Mouse (Mus musculus): ENCODE data around the gene Gm10392.
A peak's percentile ranks its signal among the peaks of the same experiment; 100 is the strongest.
"Not testable (repeated sequence)": the region's sequence is repeated elsewhere in the genome, so short reads cannot be mapped to it uniquely, and the experiment has no call there.

Gm10392 gene

GRCm38 (mm10) chr11:77519043-77519442, at the start of gene Gm10392:
Gene Gm10392 (minus strand): TSS chr11:77519198.
- DNase-seq (ENCODE audit: low spot score), result no peak

- no peak for DNase-seq (ENCODE audit: low spot score)
Measured at GRCm38 (mm10) chr11:77545261-77545660, 26.3 kb upstream of the Gm10392 start.

- no peak for DNase-seq (ENCODE audit: low spot score)
Measured at GRCm38 (mm10) chr11:77532202-77532846, 13.3 kb upstream of the Gm10392 start.

DNA sequence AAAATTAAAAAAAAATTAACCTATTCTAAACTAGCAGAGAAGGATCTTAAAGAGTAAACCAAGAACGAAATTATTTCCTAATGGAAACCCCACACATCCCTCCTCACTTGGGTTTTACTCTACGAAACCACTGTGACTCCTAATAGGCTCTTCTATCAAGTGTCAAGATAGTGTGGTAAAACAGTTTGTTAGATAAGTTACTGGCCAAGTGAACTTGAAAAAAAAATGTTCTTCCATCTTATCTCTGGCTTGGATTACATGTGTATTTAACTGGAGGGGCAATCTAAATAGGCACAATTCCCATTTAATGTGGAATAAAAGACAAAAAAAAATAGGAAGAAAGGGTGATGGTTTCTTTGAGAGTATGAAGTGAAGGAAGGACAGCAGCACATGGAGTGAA, 11.9 kb upstream of the Gm10392 start:
- DNase-seq (ENCODE audit: low spot score), result no peak

GRCm38 (mm10) chr11:77529644-77530043, 10.6 kb upstream of the Gm10392 start:
- no peak for DNase-seq (ENCODE audit: low spot score)

GRCm38 (mm10) chr11:77528420-77528819, 9.4 kb upstream of the Gm10392 start:
- not testable (repeated sequence) for DNase-seq (ENCODE audit: low spot score)

- no peak for DNase-seq (ENCODE audit: low spot score)
Measured at GRCm38 (mm10) chr11:77525804-77526486, 6.9 kb upstream of the Gm10392 start.

DNA sequence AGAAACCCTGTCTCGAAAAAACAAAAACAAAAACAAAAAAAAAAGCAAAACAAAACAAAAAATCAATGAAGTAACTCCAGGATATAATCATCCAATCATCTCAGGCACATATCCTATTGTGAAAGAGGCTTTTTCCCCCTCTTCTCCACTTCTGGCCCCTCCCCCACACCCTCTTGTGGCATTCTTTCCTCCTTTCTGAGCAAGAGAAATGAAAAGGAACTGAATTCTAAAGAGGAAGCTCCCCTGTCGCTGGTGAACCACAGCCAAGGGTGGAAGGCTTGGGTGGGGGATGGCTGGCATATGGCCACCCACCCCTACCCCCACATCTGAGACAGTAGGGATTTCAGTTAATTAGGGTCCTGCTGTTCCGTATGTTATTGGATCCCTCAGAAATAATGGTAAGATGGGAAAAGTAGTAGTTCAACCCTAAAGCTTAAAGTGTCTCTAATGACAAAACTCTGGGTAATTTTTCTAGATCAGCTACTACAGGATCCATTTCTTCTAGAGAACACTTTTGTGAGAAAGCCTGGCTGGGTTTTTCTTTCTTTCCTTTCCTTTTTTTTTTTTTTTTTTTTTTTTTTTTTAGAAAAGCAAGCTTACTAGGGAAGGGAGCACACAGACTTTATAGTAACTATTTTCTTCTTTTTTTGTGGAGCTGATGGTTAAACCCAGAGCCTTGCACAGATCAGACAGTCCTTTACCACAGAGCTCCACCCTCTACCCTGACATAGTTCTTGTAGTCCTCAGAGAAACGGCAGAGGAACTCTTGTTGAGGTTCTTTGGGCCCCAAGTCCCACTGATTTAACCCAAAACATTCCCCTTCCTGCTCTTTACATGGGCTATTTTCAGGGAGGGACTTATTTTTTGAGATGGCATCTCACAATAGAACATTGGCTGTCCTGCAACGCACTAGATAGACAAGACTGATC, 1.9 kb upstream of the Gm10392 start:
- no peak for DNase-seq (ENCODE audit: low spot score)

DNA sequence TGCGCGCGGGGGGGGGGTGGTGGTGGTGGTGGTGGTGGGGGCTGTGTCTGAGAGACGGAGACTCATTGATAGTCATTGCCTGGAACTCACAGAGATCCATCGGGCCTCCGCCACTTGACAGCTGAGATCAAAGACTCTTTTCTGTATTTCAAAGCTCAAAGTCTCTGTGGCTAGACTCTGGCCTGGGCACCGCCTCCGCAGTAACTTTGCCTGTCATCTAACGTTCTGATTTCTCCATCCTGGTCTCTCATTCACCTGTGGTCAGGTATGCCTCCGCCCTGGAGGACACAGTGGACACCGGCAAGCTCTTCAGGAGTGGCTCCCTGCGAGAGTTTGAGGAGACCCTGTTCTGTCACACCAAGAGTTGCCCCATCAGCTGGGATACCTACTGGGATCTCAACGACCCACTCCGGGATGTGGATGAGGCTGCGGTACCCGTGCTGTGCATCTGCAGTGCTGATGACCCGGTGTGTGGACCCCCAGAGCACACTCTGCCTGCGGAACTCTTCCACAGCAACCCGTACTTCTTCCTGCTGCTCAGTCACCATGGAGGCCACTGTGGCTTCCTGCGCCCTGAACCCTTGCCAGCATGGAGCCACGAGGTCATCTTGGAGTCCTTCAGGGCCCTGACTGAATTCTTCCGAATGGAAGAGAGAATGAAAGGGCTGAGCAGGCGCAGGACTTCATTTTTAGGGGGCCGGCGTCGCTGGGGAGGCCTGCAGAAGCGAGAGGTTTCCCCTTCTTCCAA, 773 bp downstream of the Gm10392 start:
- DNase-seq (ENCODE audit: low spot score), result no peak

DNA sequence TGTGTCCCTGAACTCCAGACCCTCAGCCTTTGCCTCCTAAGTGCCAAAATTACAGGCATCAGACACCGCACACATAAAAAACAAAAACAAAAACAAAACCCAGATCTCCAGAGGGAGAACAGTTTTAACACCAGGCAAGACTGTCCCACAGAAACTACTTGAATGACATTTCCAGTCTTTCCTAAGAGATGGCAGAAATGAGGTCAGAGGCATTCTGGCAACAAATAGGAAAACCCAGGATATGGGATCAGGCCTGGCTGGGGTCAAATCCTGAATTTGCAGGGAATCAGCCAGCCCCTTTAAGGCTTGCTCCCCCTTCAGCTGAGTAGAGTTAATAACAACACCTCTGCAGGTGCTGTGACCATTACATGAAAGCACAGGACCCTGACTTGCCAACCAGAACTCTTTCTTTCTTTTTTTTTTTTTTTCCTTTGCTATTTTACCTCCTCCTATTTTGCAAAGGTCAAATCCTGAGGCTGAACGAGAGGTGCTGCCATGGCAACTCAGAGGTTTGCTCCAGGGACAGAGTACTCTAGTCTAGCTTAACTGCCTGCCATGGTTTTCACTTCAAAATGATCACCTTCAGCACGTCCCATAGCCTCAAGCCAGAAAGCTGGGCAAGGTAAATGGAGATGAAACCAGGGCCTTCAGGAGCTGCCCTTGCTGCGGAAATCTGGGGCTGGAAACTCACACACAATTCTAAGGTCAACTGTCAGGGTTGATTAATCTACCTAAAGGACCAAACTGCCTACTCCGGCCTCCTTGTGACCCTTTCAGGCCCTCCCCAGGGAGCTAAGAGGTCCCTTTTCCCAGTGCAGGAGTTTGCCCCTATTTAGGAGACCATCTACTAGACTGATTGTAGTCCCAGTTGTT, 2.2 kb downstream of the Gm10392 start:
- DNase-seq (ENCODE audit: low spot score), result no peak

GRCm38 (mm10) chr11:77515637-77516552, 3.1 kb downstream of the Gm10392 start, which contains the start of gene Trp53i13:
Gene Trp53i13 (minus strand): TSS chr11:77515980.
- no peak for DNase-seq (ENCODE audit: low spot score)

DNA sequence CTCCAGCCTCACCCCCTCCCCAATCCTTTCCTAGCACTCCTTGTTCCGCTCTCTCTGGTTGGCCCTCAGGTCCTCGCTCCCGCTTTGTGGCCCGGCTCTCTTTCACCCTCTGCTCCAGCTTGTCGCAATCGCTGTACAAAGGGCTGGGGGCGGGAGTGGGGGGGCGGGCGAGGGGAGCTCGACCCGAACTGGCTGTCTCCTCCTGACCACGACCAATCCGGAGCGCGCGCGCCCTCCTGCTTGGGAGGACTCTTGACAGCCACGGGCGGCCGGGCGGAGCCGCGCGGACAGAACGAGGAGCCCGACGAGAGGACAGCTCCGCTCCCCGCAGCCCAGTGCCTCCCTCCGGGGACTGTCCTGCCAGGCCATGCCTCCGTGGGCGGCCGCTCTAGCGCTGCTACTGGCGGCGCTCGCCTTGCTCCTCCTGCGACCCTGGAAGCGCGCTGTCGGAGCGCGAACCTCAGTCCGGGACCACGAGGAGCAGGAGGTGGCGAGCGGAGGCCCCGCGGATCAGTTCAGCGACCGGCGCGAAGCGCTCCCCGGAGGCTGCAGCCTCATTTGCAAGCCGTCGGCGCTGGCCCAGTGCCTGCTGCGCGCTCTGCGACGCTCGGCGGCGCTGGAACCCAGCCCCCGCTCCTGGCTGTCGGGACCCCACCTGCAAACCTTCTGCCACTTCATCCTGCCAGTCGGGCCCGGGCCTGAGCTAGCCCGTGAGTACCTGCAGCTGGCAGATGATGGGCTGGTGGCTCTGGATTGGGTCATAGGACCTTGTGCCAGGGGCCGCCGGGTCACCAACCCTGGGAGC, 4.0 kb downstream of the Gm10392 start, which contains the start of gene Abhd15:
Abhd15 (plus strand) TSS at position 290 of the 805 bp plus-strand sequence.
- peak; percentile 76 for DNase-seq (ENCODE audit: low spot score)

GRCm38 (mm10) chr11:77514281-77514831, 4.6 kb downstream of the Gm10392 start:
- DNase-seq (ENCODE audit: low spot score), result no peak

- no peak for DNase-seq (ENCODE audit: low spot score)
Measured at GRCm38 (mm10) chr11:77513811-77514170, 5.2 kb downstream of the Gm10392 start.

- peak; percentile 94 for DNase-seq (ENCODE audit: low spot score)
Measured at GRCm38 (mm10) chr11:77512891-77513810, 5.8 kb downstream of the Gm10392 start.

GRCm38 (mm10) chr11:77511336-77511735, 7.7 kb downstream of the Gm10392 start:
- DNase-seq (ENCODE audit: low spot score), result no peak
